Mouse (Mus musculus): ENCODE measurements around the gene Frs3. TPM values are rescaled to one million over a fixed set of nuclear protein-coding genes. Genes with fewer than 3 reads are reported as not detected.

The Frs3 gene
- polyA plus RNA-seq, 1 experiment from 2014 or later: 4.7 TPM

DNA sequence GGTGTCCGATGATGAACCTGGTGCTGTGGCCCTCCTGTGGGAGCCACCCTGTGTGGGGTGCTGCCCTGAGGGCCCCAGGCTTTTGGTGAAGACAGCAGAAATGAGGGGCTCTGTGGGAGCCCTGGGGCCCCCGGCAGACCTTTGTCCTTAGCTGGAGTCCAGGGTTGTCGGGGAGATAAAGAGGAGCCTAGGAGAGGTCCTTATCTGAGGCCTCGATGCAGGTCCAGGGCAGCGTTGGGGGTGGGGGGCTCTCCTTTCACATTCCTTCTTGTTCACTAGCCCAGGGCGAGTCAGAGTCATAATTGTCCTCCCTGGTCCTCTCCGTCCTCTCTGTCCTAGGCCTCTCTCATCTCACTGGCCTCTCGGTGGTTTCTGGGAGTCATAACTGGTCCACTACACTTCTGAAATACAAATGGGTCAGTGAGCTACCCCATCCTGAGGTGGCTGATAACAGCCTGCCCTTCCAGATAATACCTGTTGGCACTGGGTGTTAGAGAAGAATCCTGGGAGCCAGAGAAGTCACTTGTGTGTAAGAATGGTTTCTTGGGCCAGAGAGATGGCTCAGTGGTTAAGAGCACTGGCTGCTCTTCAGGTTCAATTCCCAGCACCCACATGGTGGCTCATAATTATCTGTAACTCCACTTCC is 64.4 kb downstream of the Frs3 start:
- no peak overlapping the region for H3K27ac ChIP-seq

More for the DNA sequence above, 64.4 kb downstream of the Frs3 start:
- no peak for ATAC-seq (ENCODE audit: insufficient read depth, low FRiP score, low read depth)
- peaks cover 12% of the 10 kb centered on the region for H3K4me1 ChIP-seq
- H3K4me3 ChIP-seq (replicated peaks): no peak overlapping the region
- no peaks in the 10 kb centered on the region for H3K36me3 ChIP-seq
- WGBS: 66% methylated on average over 8 of the region's 8 CpGs
- H3K9ac ChIP-seq: no peak overlapping the region
- no peaks in the 10 kb centered on the region for H3K27me3 ChIP-seq (replicated peaks)
- no peak overlapping the region for H3K4me2 ChIP-seq
- H3K9me3 ChIP-seq: no peaks in the 10 kb centered on the region

Other genes with a start within 250 kb of the Frs3 start
- gene Taf8, start 186.7 kb upstream of the Frs3 start, polyA plus RNA-seq (2015; fragmentation: Nextera tagmentation; extraction: Ambion mirVana): 23.3 and 25.2 TPM in 2 replicates
- 391 and 408 TPM in 2 replicates for gene Ccnd3, start 184.0 kb upstream of the Frs3 start, polyA plus RNA-seq (2015; fragmentation: Nextera tagmentation; extraction: Ambion mirVana)
- gene Bysl, start 77.5 kb upstream of the Frs3 start, polyA plus RNA-seq (2015; fragmentation: Nextera tagmentation; extraction: Ambion mirVana): 21.2 and 21.4 TPM in 2 replicates
- gene Med20, start 77.4 kb upstream of the Frs3 start, polyA plus RNA-seq (2015; fragmentation: Nextera tagmentation; extraction: Ambion mirVana): 38.7 and 39.7 TPM in 2 replicates
- 1.0 and 1.5 TPM in 2 replicates for gene Gm20517, start 77.4 kb upstream of the Frs3 start, polyA plus RNA-seq (2015; fragmentation: Nextera tagmentation; extraction: Ambion mirVana)
- gene Usp49, start 58.3 kb upstream of the Frs3 start, polyA plus RNA-seq (2015; fragmentation: Nextera tagmentation; extraction: Ambion mirVana): 5.3 and 6.3 TPM in 2 replicates
- gene Tomm6, start 644 bp upstream of the Frs3 start, polyA plus RNA-seq (2015; fragmentation: Nextera tagmentation; extraction: Ambion mirVana): 404 and 405 TPM in 2 replicates
- gene Gm21981, start 5.4 kb downstream of the Frs3 start, polyA plus RNA-seq (2015; fragmentation: Nextera tagmentation; extraction: Ambion mirVana): 0.19 and 0.27 TPM in 2 replicates
- gene Prickle4, start 5.7 kb downstream of the Frs3 start, polyA plus RNA-seq (2015; fragmentation: Nextera tagmentation; extraction: Ambion mirVana): 0.34 and 0.42 TPM in 2 replicates
- 52.1 and 71.7 TPM in 2 replicates for gene Pgc, start 37.8 kb downstream of the Frs3 start, polyA plus RNA-seq (2015; fragmentation: Nextera tagmentation; extraction: Ambion mirVana)
- gene Tfeb, start 48.0 kb downstream of the Frs3 start, polyA plus RNA-seq (2015; fragmentation: Nextera tagmentation; extraction: Ambion mirVana): 10.2 and 10.7 TPM in 2 replicates
- 10.3 and 11.2 TPM in 2 replicates for gene Mdfi, start 145.7 kb downstream of the Frs3 start, polyA plus RNA-seq (2015; fragmentation: Nextera tagmentation; extraction: Ambion mirVana)
- 25.0 and 30.9 TPM in 2 replicates for gene Foxp4, start 235.6 kb downstream of the Frs3 start, polyA plus RNA-seq (2015; fragmentation: Nextera tagmentation; extraction: Ambion mirVana)